Mouse (Mus musculus) left cerebral cortex, postnatal 36 days (tissue): ENCODE data around the gene Dnajb6. TPM values are rescaled to one million over a fixed set of nuclear protein-coding genes. Genes with fewer than 3 reads are reported as not detected.
A peak's percentile ranks its signal among the peaks of the same experiment; 100 is the strongest.
"Not testable (repeated sequence)": the region's sequence is repeated elsewhere in the genome, so short reads cannot be mapped to it uniquely, and the experiment has no call there.

Experiments used
- DNase-seq, 2 experiments: peaks; one replicate each; pipeline ENCODE4 v3.0.0; 2021 to 2022; ENCODE audit warnings: low spot score in 2 of 2, mixed read lengths in 1 of 2
- intact Hi-C: fragments of 180-260 bp; cut with DNase I; formaldehyde crosslinking; loops from one replicate; pipeline ENCODE4 v1.15.1; 2025
- total RNA-seq, 2 experiments: library from RNA; stranded (reverse); gene quantifications; 2 replicates each; pipeline ENCODE4 v1.2.3; 2021

Gene Dnajb6
- total RNA-seq, 2 experiments from 2014 or later = 168 to 174 TPM

GRCm38 (mm10) chr5:29751306-29751705, 15.8 kb downstream of the Dnajb6 start:
- intact Hi-C loops = no loop called here

GRCm38 (mm10) chr5:29752894-29753293, 17.4 kb downstream of the Dnajb6 start:
- DNase-seq = no peak
- intact Hi-C loops = no loop called here

More at GRCm38 (mm10) chr5:29751306-29751705, 15.8 kb downstream of the Dnajb6 start:
- DNase-seq = no peak

- no peak for DNase-seq
- intact Hi-C loops = no loop called here
Observed at GRCm38 (mm10) chr5:29759318-29759717, 23.8 kb downstream of the Dnajb6 start.

- DNase-seq = no peak
- intact Hi-C loops = no loop called here
Observed at GRCm38 (mm10) chr5:29770935-29771334, 35.4 kb downstream of the Dnajb6 start.

- intact Hi-C loops = no loop called here
- no peak for DNase-seq
Observed at GRCm38 (mm10) chr5:29772038-29772437, 36.5 kb downstream of the Dnajb6 start.

- intact Hi-C loops = no loop called here
- no peak for DNase-seq
Observed at GRCm38 (mm10) chr5:29772651-29773330, 37.3 kb downstream of the Dnajb6 start.

- intact Hi-C loops = no loop called here
- DNase-seq = no peak
Observed at GRCm38 (mm10) chr5:29773460-29774150, 38.1 kb downstream of the Dnajb6 start.

GRCm38 (mm10) chr5:29775437-29775836, 39.9 kb downstream of the Dnajb6 start:
- peak in 1 of 2 experiments; percentile 35 for DNase-seq
- intact Hi-C loops = no loop called here

- DNase-seq = no peak
- intact Hi-C loops = no loop called here
Observed at GRCm38 (mm10) chr5:29778029-29778428, 42.5 kb downstream of the Dnajb6 start.

- DNase-seq, intact Hi-C loops: not testable (repeated sequence)
Observed at GRCm38 (mm10) chr5:29779733-29780132, 44.2 kb downstream of the Dnajb6 start.

GRCm38 (mm10) chr5:29782261-29782660, 46.8 kb downstream of the Dnajb6 start:
- no peak for DNase-seq
- intact Hi-C loops = no loop called here

- DNase-seq, intact Hi-C loops: not testable (repeated sequence)
Observed at GRCm38 (mm10) chr5:29784906-29785305, 49.4 kb downstream of the Dnajb6 start.

- DNase-seq, intact Hi-C loops: not testable (repeated sequence)
Observed at GRCm38 (mm10) chr5:29785953-29786352, 50.5 kb downstream of the Dnajb6 start.

GRCm38 (mm10) chr5:29794933-29795332, 59.4 kb downstream of the Dnajb6 start:
- intact Hi-C loops, DNase-seq: not testable (repeated sequence)

GRCm38 (mm10) chr5:29808940-29809339, 73.5 kb downstream of the Dnajb6 start:
- intact Hi-C loops = no loop called here

GRCm38 (mm10) chr5:29811377-29811921, 76.0 kb downstream of the Dnajb6 start:
- DNase-seq, intact Hi-C loops: not testable (repeated sequence)

More at GRCm38 (mm10) chr5:29808940-29809339, 73.5 kb downstream of the Dnajb6 start:
- no peak for DNase-seq

GRCm38 (mm10) chr5:29816523-29817242, 81.2 kb downstream of the Dnajb6 start:
- no peak for DNase-seq
- intact Hi-C loops = no loop called here

GRCm38 (mm10) chr5:29817400-29817799, 81.9 kb downstream of the Dnajb6 start:
- DNase-seq = peak in 1 of 2 experiments; percentile 18
- intact Hi-C loops = no loop called here

- DNase-seq = no peak
- intact Hi-C loops = no loop called here
Observed at GRCm38 (mm10) chr5:29818287-29818686, 82.8 kb downstream of the Dnajb6 start.

- intact Hi-C loops = loop anchor here (5.0 to 10.0 kb wide), 2 partner anchors 193 to 290 kb away; no protein-coding TSS in a partner anchor
- DNase-seq = no peak
Observed at GRCm38 (mm10) chr5:29824796-29825195, 89.3 kb downstream of the Dnajb6 start.
